Mouse (Mus musculus): ENCODE data around the gene Inpp4b. TPM values are rescaled to one million over a fixed set of nuclear protein-coding genes. Genes with fewer than 3 reads are reported as not detected.
A peak's percentile ranks its signal among the peaks of the same experiment; 100 is the strongest.

Inpp4b gene
- polyA plus RNA-seq, 1 experiment from 2014 or later, result 5.6 TPM

DNA sequence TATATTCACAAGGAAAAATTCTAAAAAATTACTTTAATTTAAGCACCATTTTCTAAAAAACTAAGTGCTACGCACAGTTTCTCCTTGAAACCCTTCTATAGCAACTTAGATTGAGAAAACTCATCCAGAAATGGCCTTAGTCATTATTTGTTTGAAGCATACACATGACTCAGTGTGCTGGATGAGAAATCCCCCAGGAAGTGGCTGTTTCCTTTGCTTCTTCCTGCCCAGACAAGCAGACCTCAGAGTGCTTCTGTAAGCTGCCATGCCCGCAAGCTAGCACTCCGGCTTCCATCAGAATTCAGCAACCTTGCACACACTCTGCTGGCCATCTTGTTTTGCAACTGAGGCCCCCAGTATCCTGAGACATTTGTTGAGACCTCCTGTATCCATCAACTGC, 414.3 kb downstream of the Inpp4b start:
- ATAC-seq (ENCODE audit: low FRiP score, low read depth), result no peak
- Histone ChIP-seq H3K4me1 (no peaks in the 10 kb centered on the region), H3K4me3 (no peak overlapping the region), H3K4me2 (replicated peaks) (no peak overlapping the region), H3K36me3 (no peaks in the 10 kb centered on the region), H3K27ac (no peak overlapping the region), H3K9ac (no peak overlapping the region), H3K9me3 (no peaks in the 10 kb centered on the region), H3K27me3 (replicated peaks) (no peaks in the 10 kb centered on the region)
- WGBS, result 93% methylated on average over 3 of the region's 3 CpGs

GRCm38 (mm10) chr8:81757580-81758144, 415.3 kb downstream of the Inpp4b start:
- no peak overlapping the region for H3K4me2 ChIP-seq (replicated peaks)
- no peaks in the 10 kb centered on the region for H3K27me3 ChIP-seq (replicated peaks)
- no peak for ATAC-seq (ENCODE audit: low FRiP score, low read depth)
- H3K4me1 ChIP-seq, result no peaks in the 10 kb centered on the region
- H3K4me3 ChIP-seq, result no peak overlapping the region
- WGBS, result 87% methylated on average over 2 of the region's 2 CpGs
- H3K9ac ChIP-seq, result no peak overlapping the region
- no peaks in the 10 kb centered on the region for H3K9me3 ChIP-seq
- H3K36me3 ChIP-seq, result no peaks in the 10 kb centered on the region
- no peak overlapping the region for H3K27ac ChIP-seq

DNA sequence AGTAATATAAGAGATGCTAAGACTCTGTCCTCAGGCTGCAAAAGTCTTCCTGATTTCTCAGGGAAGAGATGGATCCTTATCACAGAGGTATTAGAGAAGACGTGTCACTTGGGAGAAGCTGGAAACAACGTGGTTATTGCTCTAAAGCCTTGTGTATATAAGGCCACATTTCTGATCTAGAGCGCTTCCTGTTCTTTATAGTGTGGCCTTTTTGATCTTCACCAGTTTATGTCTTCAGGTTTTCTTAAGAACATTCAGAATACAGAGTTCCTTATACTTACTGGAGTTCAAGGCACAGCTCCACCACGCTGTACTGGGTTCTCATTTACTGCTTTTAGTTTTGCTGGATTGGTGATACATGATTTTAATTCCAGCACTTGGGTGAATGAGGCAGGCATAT, 419.1 kb downstream of the Inpp4b start:
- H3K4me2 ChIP-seq (replicated peaks), result no peak overlapping the region
- H3K4me3 ChIP-seq, result no peak overlapping the region
- no peaks in the 10 kb centered on the region for H3K27me3 ChIP-seq (replicated peaks)
- 83% methylated on average over 4 of the region's 4 CpGs for WGBS
- no peak overlapping the region for H3K9ac ChIP-seq
- no peaks in the 10 kb centered on the region for H3K36me3 ChIP-seq
- H3K9me3 ChIP-seq, result no peaks in the 10 kb centered on the region
- ATAC-seq (ENCODE audit: low FRiP score, low read depth), result no peak
- H3K4me1 ChIP-seq, result no peaks in the 10 kb centered on the region
- no peak overlapping the region for H3K27ac ChIP-seq

DNA sequence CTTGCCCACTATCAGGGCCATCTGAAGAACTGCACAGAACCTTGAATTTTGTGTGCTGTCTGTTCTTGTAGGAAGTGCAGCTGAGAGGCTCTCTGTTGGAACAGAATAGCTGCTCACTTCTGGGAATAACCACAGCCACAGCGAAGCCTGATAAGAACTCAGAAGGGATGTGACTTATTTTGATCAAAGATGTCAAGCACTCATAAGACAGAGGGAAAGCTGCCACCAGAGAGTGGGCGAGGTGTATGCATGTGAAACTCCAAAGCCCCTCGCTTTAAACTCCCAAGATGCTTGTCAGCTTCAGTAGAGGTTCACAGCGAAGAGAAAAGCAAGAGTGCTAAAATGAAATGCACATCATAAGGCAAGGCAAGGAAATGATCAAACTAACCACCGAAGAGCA, 423.7 kb downstream of the Inpp4b start:
- no peak overlapping the region for H3K27ac ChIP-seq
- peaks cover 11% of the 10 kb centered on the region; the same call in 1 of the 2 replicates for H3K4me1 ChIP-seq
- ATAC-seq (ENCODE audit: low FRiP score, low read depth), result no peak
- H3K9me3 ChIP-seq, result no peaks in the 10 kb centered on the region
- no peaks in the 10 kb centered on the region for H3K36me3 ChIP-seq
- no peak overlapping the region for H3K4me3 ChIP-seq
- H3K27me3 ChIP-seq (replicated peaks), result no peaks in the 10 kb centered on the region
- H3K9ac ChIP-seq, result no peak overlapping the region
- 90% methylated on average over 5 of the region's 5 CpGs for WGBS
- H3K4me2 ChIP-seq (replicated peaks), result no peak overlapping the region

GRCm38 (mm10) chr8:81767411-81768312, 425.3 kb downstream of the Inpp4b start:
- Histone ChIP-seq H3K9me3 (no peaks in the 10 kb centered on the region), H3K4me1 (peaks cover 11% of the 10 kb centered on the region; the same call in 1 of the 2 replicates), H3K27me3 (replicated peaks) (no peaks in the 10 kb centered on the region), H3K4me3 (no peak overlapping the region), H3K9ac (no peak overlapping the region), H3K27ac (no peak overlapping the region), H3K36me3 (no peaks in the 10 kb centered on the region), H3K4me2 (replicated peaks) (peak overlapping the region; percentile 39)
- WGBS, result 27% methylated on average over 12 of the region's 12 CpGs
- ATAC-seq (ENCODE audit: low FRiP score, low read depth), result peak; percentile 18; the same call in 1 of the 2 replicates

GRCm38 (mm10) chr8:81768313-81768675, 425.9 kb downstream of the Inpp4b start:
- H3K9me3 ChIP-seq, result no peaks in the 10 kb centered on the region
- H3K4me3 ChIP-seq, result no peak overlapping the region
- no peaks in the 10 kb centered on the region for H3K36me3 ChIP-seq
- no peak overlapping the region for H3K9ac ChIP-seq
- peak overlapping the region; percentile 39 for H3K4me2 ChIP-seq (replicated peaks)
- ATAC-seq (ENCODE audit: low FRiP score, low read depth), result no peak
- WGBS, result 43% methylated on average over 2 of the region's 2 CpGs
- no peaks in the 10 kb centered on the region for H3K27me3 ChIP-seq (replicated peaks)
- peaks cover 11% of the 10 kb centered on the region; the same call in 1 of the 2 replicates for H3K4me1 ChIP-seq
- H3K27ac ChIP-seq, result no peak overlapping the region

DNA sequence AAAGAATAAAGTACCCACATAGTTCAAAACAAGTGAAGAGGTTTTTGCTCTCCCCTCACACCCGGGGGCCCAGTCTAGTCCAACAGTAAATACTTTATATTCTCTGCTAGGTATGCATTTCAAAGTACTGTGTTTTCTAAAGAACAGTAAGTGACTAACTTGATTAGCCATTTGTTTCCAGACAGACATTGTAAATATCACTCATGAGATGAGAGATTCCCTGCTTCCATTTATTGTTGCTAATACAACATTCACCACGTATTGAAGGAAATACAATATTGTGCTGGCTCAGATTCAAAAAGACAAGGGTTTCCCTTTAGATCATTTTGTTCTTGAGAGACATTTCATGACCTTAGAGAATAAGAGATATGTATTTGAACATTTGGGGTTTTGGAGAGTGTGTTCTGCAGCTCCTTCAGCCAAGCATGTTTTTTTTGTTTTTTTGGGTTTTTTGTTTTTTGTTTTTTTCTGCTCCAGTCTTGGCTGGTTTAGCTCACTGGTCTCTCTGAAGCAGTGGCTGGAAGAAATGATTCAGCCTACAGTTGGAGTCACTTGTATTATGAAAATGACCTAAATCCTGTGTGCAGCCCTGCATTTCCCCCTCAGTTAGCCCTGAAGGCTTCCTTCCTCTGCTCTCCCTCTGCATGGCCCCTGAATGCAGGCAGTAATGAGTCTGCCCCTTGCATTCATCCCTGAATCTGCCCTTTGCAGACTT, 426.5 kb downstream of the Inpp4b start:
- 66% methylated on average over 2 of the region's 2 CpGs for WGBS
- no peaks in the 10 kb centered on the region for H3K27me3 ChIP-seq (replicated peaks)
- no peaks in the 10 kb centered on the region for H3K36me3 ChIP-seq
- H3K9ac ChIP-seq, result no peak overlapping the region
- ATAC-seq (ENCODE audit: low FRiP score, low read depth), result no peak
- peaks cover 11% of the 10 kb centered on the region; the same call in 1 of the 2 replicates for H3K4me1 ChIP-seq
- no peak overlapping the region; the same call in 1 of the 2 replicates for H3K4me2 ChIP-seq (replicated peaks)
- no peak overlapping the region for H3K4me3 ChIP-seq
- H3K9me3 ChIP-seq, result no peaks in the 10 kb centered on the region
- H3K27ac ChIP-seq, result no peak overlapping the region

- no peak overlapping the region for H3K4me3 ChIP-seq
- no peaks in the 10 kb centered on the region for H3K9me3 ChIP-seq
- no peaks in the 10 kb centered on the region for H3K36me3 ChIP-seq
- ATAC-seq (ENCODE audit: low FRiP score, low read depth), result peak; percentile 64
- peaks cover 11% of the 10 kb centered on the region; the same call in 1 of the 2 replicates for H3K4me1 ChIP-seq
- H3K27ac ChIP-seq, result no peak overlapping the region
- H3K4me2 ChIP-seq (replicated peaks), result no peak overlapping the region
- 55% methylated on average over 6 of the region's 6 CpGs for WGBS
- no peaks in the 10 kb centered on the region for H3K27me3 ChIP-seq (replicated peaks)
- no peak overlapping the region for H3K9ac ChIP-seq
Observed at GRCm38 (mm10) chr8:81770603-81771276, 428.4 kb downstream of the Inpp4b start.

DNA sequence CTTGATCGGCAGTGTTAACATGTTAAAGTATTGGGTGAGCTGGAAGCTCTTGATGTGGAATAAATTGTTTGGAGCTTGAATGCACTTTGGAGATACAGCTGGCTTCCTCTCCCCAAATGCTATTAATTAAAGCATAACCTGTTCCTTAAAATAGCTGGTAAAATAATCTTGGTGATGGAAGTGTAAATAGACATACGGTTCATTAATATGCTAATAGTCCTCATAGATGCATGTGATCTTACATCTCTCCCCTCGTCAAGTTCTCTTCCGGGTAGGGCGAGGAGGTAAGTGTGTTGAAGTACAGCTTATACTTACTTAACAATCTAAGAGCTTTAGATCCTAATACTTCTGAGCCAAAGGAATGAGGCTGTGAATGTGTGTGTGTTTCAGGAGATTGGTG, 430.5 kb downstream of the Inpp4b start:
- no peak overlapping the region for H3K27ac ChIP-seq
- peaks cover 5% of the 10 kb centered on the region; the same call in 1 of the 2 replicates for H3K4me1 ChIP-seq
- H3K36me3 ChIP-seq, result no peaks in the 10 kb centered on the region
- no peak for ATAC-seq (ENCODE audit: low FRiP score, low read depth)
- H3K4me2 ChIP-seq (replicated peaks), result no peak overlapping the region
- no peaks in the 10 kb centered on the region for H3K27me3 ChIP-seq (replicated peaks)
- 90% methylated on average over 5 of the region's 5 CpGs for WGBS
- H3K4me3 ChIP-seq, result no peak overlapping the region
- no peak overlapping the region for H3K9ac ChIP-seq
- H3K9me3 ChIP-seq, result no peaks in the 10 kb centered on the region

GRCm38 (mm10) chr8:81773305-81773965, 431.1 kb downstream of the Inpp4b start:
- Histone ChIP-seq H3K27ac (no peak overlapping the region), H3K9ac (no peak overlapping the region), H3K4me3 (no peak overlapping the region), H3K27me3 (replicated peaks) (no peaks in the 10 kb centered on the region), H3K4me1 (no peaks in the 10 kb centered on the region), H3K36me3 (no peaks in the 10 kb centered on the region), H3K9me3 (no peaks in the 10 kb centered on the region), H3K4me2 (replicated peaks) (no peak overlapping the region)
- WGBS, result 85% methylated on average over 9 of the region's 9 CpGs
- no peak for ATAC-seq (ENCODE audit: low FRiP score, low read depth)

DNA sequence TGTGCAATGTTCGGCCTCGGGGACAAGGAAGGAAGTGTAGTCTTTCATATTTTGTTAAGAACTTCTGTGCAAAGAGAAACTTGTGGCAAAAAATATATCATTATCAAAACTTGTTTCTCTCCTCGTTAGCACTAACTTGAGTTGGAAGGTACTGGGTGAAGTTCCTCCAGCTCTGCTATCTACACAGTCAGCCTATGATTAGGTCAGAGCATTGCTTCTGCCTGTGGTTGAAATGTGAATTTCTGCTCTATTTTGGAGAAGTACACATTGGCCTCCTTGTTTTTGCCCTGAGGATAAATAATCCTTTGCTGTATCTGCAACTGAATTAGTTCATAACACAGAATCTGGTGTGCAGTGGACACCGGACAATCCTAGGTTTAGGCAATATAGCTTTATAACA, 431.7 kb downstream of the Inpp4b start:
- WGBS, result 84% methylated on average over 4 of the region's 4 CpGs

More for the DNA sequence above, 431.7 kb downstream of the Inpp4b start:
- H3K27me3 ChIP-seq (replicated peaks), result no peaks in the 10 kb centered on the region
- H3K4me1 ChIP-seq, result no peaks in the 10 kb centered on the region
- no peak overlapping the region for H3K4me3 ChIP-seq
- H3K27ac ChIP-seq, result no peak overlapping the region
- H3K9ac ChIP-seq, result no peak overlapping the region
- H3K4me2 ChIP-seq (replicated peaks), result no peak overlapping the region
- ATAC-seq (ENCODE audit: low FRiP score, low read depth), result no peak
- no peaks in the 10 kb centered on the region for H3K9me3 ChIP-seq
- H3K36me3 ChIP-seq, result no peaks in the 10 kb centered on the region
